Mouse (Mus musculus): ENCODE results near the gene Rpl13a. TPM values are rescaled to one million over a fixed set of nuclear protein-coding genes. Genes with fewer than 3 reads are reported as not detected.

The Rpl13a gene
- polyA plus RNA-seq, 1 experiment from 2014 or later: 1,485 TPM

DNA sequence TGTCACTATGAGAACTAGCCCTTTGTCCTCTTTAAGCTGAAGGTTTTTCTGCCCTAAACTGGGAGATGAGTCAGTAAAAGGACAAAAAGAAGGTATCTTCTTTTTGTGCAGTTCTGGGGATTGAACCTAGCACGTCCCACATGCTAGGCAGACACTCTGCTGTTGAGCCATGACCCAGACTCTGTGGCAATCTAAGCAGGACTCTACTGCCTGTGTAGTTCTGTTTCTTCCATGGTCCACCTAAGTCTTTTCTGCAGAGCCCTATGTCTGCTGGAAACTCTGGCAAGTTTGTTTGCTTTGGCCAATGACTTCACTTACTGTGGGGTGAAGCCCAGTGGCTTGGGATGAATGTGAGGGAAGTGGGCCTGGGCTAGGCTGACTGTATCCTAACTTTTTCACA is 9.8 kb upstream of the Rpl13a start:
- no peak overlapping the region for H3K4me2 ChIP-seq (replicated peaks; ENCODE audit: low read depth)
- H3K4me3 ChIP-seq (ENCODE audit: low read depth, low read length): no peak overlapping the region
- ATAC-seq (ENCODE audit: low FRiP score, low TSS enrichment) (no peak), DNase-seq (ENCODE audit: low spot score) (no peak)
- TF ChIP-seq EP300 (optimal IDR thresholded peaks at IDR 0.05) (no peak), CTCF (IDR thresholded peaks at IDR 0.05; ENCODE audit: low read depth) (no peak)
- no peaks in the 10 kb centered on the region for H3K9me3 ChIP-seq (ENCODE audit: control insufficient read depth, low read length)
- H3K27ac ChIP-seq (replicated peaks): no peak overlapping the region
- no peaks in the 10 kb centered on the region for H3K4me1 ChIP-seq (replicated peaks; ENCODE audit: control insufficient read depth, insufficient read depth)
- no peaks in the 10 kb centered on the region for H3K27me3 ChIP-seq (ENCODE audit: control insufficient read depth, insufficient read depth, low read length)
- H3K36me3 ChIP-seq (ENCODE audit: control insufficient read depth, insufficient read depth, low read length): no peaks in the 10 kb centered on the region
- H3K9ac ChIP-seq (ENCODE audit: low read length): no peak overlapping the region
- 92% methylated on average over 1 of the region's 1 CpGs for WGBS

DNA sequence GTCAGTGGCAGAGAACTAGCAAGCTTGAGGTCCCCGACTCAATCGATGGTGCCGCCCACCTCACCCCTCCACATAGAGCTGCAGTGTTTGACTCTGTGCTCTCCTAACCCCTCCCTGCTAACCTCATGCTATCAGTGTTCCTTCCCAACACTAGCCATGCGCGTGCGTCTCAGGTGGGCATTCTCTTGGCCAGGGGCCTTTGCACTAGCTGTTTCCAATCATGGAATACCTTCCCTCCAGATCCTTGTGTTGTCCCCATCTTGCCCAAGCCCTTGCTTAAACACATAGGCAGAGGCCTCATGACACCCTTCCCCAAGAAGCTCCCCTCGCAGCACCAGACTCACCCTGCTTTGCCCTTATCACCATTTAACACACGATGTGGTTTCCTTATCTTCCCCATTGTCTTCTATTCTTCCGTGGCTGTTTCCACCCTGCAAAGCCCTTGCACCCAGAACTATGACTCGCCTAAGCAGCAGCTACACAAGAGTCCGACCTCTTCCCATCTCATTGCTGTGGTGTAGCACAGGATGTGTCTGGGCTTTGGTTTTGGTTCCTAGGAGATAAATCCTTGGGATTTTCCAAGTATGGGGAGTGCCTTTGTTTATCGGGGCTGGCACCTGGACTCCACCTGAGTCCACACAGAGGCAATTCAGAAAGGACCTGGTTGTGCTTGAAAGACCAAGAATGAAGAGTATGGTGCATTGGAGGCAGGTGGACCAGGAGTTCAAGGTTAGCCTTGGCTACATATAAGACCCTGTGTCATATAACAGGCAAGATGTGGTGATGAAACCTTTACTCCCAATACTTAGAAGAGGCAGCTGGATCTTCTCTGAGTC is 8.8 kb upstream of the Rpl13a start:
- H3K4me3 ChIP-seq (ENCODE audit: low read depth, low read length): no peak overlapping the region
- H3K27me3 ChIP-seq (ENCODE audit: control insufficient read depth, insufficient read depth, low read length): no peaks in the 10 kb centered on the region
- DNase-seq (ENCODE audit: low spot score): no peak
- 66% methylated on average over 12 of the region's 12 CpGs for WGBS
- H3K36me3 ChIP-seq (ENCODE audit: control insufficient read depth, insufficient read depth, low read length): no peaks in the 10 kb centered on the region
- no peaks in the 10 kb centered on the region for H3K4me1 ChIP-seq (replicated peaks; ENCODE audit: control insufficient read depth, insufficient read depth)
- no peak overlapping the region for H3K27ac ChIP-seq (replicated peaks)
- no peak for ATAC-seq (ENCODE audit: low FRiP score, low TSS enrichment)
- TF ChIP-seq CTCF (IDR thresholded peaks at IDR 0.05; ENCODE audit: low read depth) (no peak), EP300 (optimal IDR thresholded peaks at IDR 0.05) (no peak)
- H3K4me2 ChIP-seq (replicated peaks; ENCODE audit: low read depth): no peak overlapping the region
- H3K9me3 ChIP-seq (ENCODE audit: control insufficient read depth, low read length): no peaks in the 10 kb centered on the region
- no peak overlapping the region for H3K9ac ChIP-seq (ENCODE audit: low read length)

GRCm38 (mm10) chr7:45135993-45136567 is 7.5 kb upstream of the Rpl13a start, which contains the start of the genes Gm45713 and Flt3l:
TSS of gene Gm45713 (minus strand) at chr7:45136231.
TSS of gene Flt3l (minus strand) at chr7:45136432.
- 3% methylated on average over 29 of the region's 29 CpGs for WGBS
- Histone ChIP-seq H3K36me3 (ENCODE audit: control insufficient read depth, insufficient read depth, low read length) (no peaks in the 10 kb centered on the region), H3K9me3 (ENCODE audit: control insufficient read depth, low read length) (no peaks in the 10 kb centered on the region), H3K27me3 (ENCODE audit: control insufficient read depth, insufficient read depth, low read length) (no peaks in the 10 kb centered on the region), H3K9ac (ENCODE audit: low read length) (peak within 1 kb of the TSS; percentile 70), H3K27ac (replicated peaks) (peak within 1 kb of the TSS; percentile 45), H3K4me3 (ENCODE audit: low read depth, low read length) (peak within 1 kb of the TSS; percentile 60), H3K4me1 (replicated peaks; ENCODE audit: control insufficient read depth, insufficient read depth) (no peaks in the 10 kb centered on the region), H3K4me2 (replicated peaks; ENCODE audit: low read depth) (peak within 1 kb of the TSS; percentile 78)
- DNase-seq (ENCODE audit: low spot score): peak; percentile 88
- TF ChIP-seq EP300 (optimal IDR thresholded peaks at IDR 0.05) (no peak), CTCF (IDR thresholded peaks at IDR 0.05; ENCODE audit: low read depth) (peak; percentile 99)
- ATAC-seq (ENCODE audit: low FRiP score, low TSS enrichment): peak; percentile 85

- Histone ChIP-seq H3K9ac (ENCODE audit: low read length) (no peak overlapping the region), H3K27ac (replicated peaks) (no peak overlapping the region), H3K4me1 (replicated peaks; ENCODE audit: control insufficient read depth, insufficient read depth) (no peaks in the 10 kb centered on the region), H3K36me3 (ENCODE audit: control insufficient read depth, insufficient read depth, low read length) (no peaks in the 10 kb centered on the region), H3K4me3 (ENCODE audit: low read depth, low read length) (no peak overlapping the region), H3K9me3 (ENCODE audit: control insufficient read depth, low read length) (no peaks in the 10 kb centered on the region), H3K27me3 (ENCODE audit: control insufficient read depth, insufficient read depth, low read length) (no peaks in the 10 kb centered on the region), H3K4me2 (replicated peaks; ENCODE audit: low read depth) (peak overlapping the region; percentile 78)
- 75% methylated on average over 3 of the region's 3 CpGs for WGBS
- DNase-seq (ENCODE audit: low spot score) (no peak), ATAC-seq (ENCODE audit: low FRiP score, low TSS enrichment) (no peak)
- TF ChIP-seq CTCF (IDR thresholded peaks at IDR 0.05; ENCODE audit: low read depth) (no peak), EP300 (optimal IDR thresholded peaks at IDR 0.05) (no peak)
Observed at GRCm38 (mm10) chr7:45135370-45135769, 6.8 kb upstream of the Rpl13a start.

- H3K9me3 ChIP-seq (ENCODE audit: control insufficient read depth, low read length): no peaks in the 10 kb centered on the region
- no peak overlapping the region for H3K27ac ChIP-seq (replicated peaks)
- ATAC-seq (ENCODE audit: low FRiP score, low TSS enrichment) (peak; percentile 17; the same call in 1 of the 2 replicates), DNase-seq (ENCODE audit: low spot score) (peak; percentile 72)
- H3K4me1 ChIP-seq (replicated peaks; ENCODE audit: control insufficient read depth, insufficient read depth): no peaks in the 10 kb centered on the region
- no peak overlapping the region for H3K4me3 ChIP-seq (ENCODE audit: low read depth, low read length)
- no peak overlapping the region for H3K9ac ChIP-seq (ENCODE audit: low read length)
- no peaks in the 10 kb centered on the region for H3K27me3 ChIP-seq (ENCODE audit: control insufficient read depth, insufficient read depth, low read length)
- WGBS: 16% methylated on average over 12 of the region's 12 CpGs
- H3K4me2 ChIP-seq (replicated peaks; ENCODE audit: low read depth): no peak overlapping the region
- no peaks in the 10 kb centered on the region for H3K36me3 ChIP-seq (ENCODE audit: control insufficient read depth, insufficient read depth, low read length)
- TF ChIP-seq CTCF (IDR thresholded peaks at IDR 0.05; ENCODE audit: low read depth): no peak
- no peak for TF ChIP-seq EP300 (optimal IDR thresholded peaks at IDR 0.05)
Observed at GRCm38 (mm10) chr7:45134544-45135026, 6.0 kb upstream of the Rpl13a start.
